Mouse (Mus musculus) liver, embryonic 13.5 days (tissue): ENCODE results near the gene Camk2n2. TPM values are rescaled to one million over a fixed set of nuclear protein-coding genes. Genes with fewer than 3 reads are reported as not detected.

Experiments used
- ATAC-seq: fragments of 200-750 bp; cut with Nextera tagmentation; 2 replicates; pipeline ENCODE4 v1.8.0; 2017; ENCODE audit warnings: low read depth, mild to moderate bottlenecking, moderate number of reproducible peaks, moderate library complexity
- DNase-seq: peaks from one replicate; pipeline ENCODE4 v3.0.0; 2022
- H3K27ac ChIP-seq: fragments of 300-500 bp; sonication (generic); 2 replicates; pipeline ENCODE4 v1.5.1; 2015; ENCODE audit warnings: moderate library complexity, mild to moderate bottlenecking, inconsistent platforms
- H3K27me3 ChIP-seq: fragments of 300-500 bp; sonication (generic); 2 replicates; pipeline ENCODE4 v1.6.1; 2015; ENCODE audit warnings: mild to moderate bottlenecking, inconsistent platforms
- H3K36me3 ChIP-seq: fragments of 300-500 bp; sonication (generic); 2 replicates; pipeline ENCODE4 v1.6.1; 2015; ENCODE audit warnings: mild to moderate bottlenecking, inconsistent platforms
- H3K4me1 ChIP-seq: fragments of 300-500 bp; sonication (generic); replicated peaks from 2 replicates; pipeline ENCODE4 v1.6.1; 2015; ENCODE audit warnings: inconsistent platforms
- H3K4me2 ChIP-seq: fragments of 300-500 bp; sonication (generic); 2 replicates; pipeline ENCODE4 v1.6.1; 2015; ENCODE audit warnings: inconsistent platforms, mild to moderate bottlenecking, moderate library complexity
- H3K4me3 ChIP-seq: fragments of 300-500 bp; sonication (generic); replicated peaks from 2 replicates; pipeline ENCODE4 v1.5.1; 2015; ENCODE audit warnings: mild to moderate bottlenecking, inconsistent platforms
- H3K9ac ChIP-seq: fragments of 300-500 bp; sonication (generic); 2 replicates; pipeline ENCODE4 v1.6.1; 2015; ENCODE audit warnings: mild to moderate bottlenecking, inconsistent platforms
- H3K9me3 ChIP-seq: fragments of 300-500 bp; sonication (generic); replicated peaks from 2 replicates; pipeline ENCODE4 v1.6.1; 2016; ENCODE audit warnings: inconsistent platforms
- WGBS: fragments of 180-500 bp; shearing (Covaris S2); methylation state at CpG from one replicate; pipeline ENCODE4 v1.1.7; 2015; ENCODE audit not compliant: insufficient replicate concordance; 5-methylcytosine and 5-hydroxymethylcytosine counted together
- polyA plus RNA-seq: library from polyadenylated mRNA; unstranded; fragments of >200 nt; fragmentation: Nextera tagmentation; extraction: Ambion mirVana; gene quantifications from 2 replicates; pipeline ENCODE4 v1.2.1, GENCODE M21; 2015

Gene Camk2n2
- polyA plus RNA-seq, 1 experiment from 2014 or later = 0.10 TPM

DNA sequence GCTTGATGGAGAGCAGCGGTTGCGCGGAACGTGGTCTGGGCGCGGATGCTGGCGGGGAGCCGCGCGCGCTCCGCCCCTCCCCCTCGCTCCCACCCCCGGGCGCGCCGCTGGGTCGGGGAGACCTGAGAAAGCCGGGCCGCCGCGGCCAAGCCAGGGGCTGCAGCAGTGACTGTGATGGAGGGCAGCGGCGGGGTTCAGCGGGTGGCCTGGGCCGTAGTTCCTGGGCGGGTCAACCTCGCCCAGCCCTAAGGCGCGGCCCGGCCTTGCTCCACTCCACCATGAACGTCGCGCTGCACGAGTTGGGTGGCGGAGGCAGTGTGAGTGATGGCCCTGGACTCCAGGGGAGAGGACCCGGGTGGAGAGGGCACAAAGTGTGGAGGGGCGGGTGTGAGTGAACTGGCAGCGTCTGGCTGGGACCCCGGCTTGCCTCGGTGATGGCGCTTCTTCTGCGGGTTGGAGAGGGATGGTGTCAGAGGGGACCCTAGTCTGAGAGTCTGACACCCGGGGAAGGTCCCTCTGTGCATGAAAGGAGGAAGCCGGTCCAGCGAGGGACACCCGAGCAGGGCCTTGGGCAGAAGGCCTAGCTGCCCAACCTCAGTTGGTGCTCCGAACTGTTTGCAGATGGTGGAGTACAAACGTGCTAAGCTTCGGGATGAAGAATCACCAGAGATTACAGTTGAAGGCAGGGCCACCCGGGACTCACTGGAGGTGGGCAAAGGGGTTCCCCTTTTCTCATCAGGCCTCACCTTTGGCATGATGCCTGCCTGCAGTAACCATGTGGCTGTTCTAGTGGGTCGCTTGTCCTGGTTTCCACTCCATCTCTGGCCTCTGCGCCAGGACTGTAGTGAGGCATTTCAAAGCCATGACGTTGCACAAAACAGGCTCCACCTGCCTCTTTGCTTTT is 8.9 kb upstream of the Camk2n2 start, which contains the start of gene Ece2:
Ece2 (plus strand) TSS at position 98 of the 904 bp plus-strand sequence.
- DNase-seq = no peak
- no peaks in the 10 kb centered on the region for H3K36me3 ChIP-seq
- no peak within 1 kb of the TSS for H3K27ac ChIP-seq
- peak within 1 kb of the TSS; percentile 68 for H3K4me2 ChIP-seq
- H3K27me3 ChIP-seq = peaks cover 54% of the 10 kb centered on the region
- H3K9ac ChIP-seq = no peak within 1 kb of the TSS
- 11% methylated on average over 54 of the region's 54 CpGs for WGBS
- H3K4me1 ChIP-seq = peaks cover 5% of the 10 kb centered on the region
- H3K4me3 ChIP-seq = peak within 1 kb of the TSS; percentile 50
- no peak for ATAC-seq
- no peaks in the 10 kb centered on the region for H3K9me3 ChIP-seq

DNA sequence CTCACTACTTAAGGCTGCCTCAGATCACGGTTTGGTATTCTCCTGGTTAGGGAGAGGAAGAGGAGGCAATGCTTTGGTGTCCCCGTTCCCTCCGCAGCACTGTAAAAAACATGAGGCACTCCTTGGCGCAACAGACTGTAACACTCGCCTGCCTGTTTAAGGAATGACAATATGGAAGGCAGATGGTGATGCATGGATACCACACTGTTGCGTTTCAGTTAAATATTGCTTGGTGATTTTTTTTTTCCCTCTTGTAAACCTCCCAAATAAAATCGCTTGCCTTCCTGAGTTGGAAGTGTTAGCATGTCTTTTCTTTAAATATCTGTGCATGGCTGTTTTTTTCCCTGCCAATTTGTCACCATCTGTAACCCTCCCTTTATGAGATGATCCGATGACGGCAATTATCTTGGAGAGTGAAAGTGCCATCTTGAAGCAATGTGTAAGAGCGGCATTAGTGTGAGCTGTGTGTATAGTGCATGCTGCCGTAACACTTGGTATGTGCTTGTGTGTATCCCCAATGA is 7.8 kb upstream of the Camk2n2 start:
- Histone ChIP-seq H3K27ac (no peak overlapping the region), H3K9me3 (no peaks in the 10 kb centered on the region), H3K4me1 (peaks cover 5% of the 10 kb centered on the region), H3K36me3 (no peaks in the 10 kb centered on the region), H3K27me3 (peaks cover 58% of the 10 kb centered on the region), H3K4me3 (no peak overlapping the region), H3K4me2 (no peak overlapping the region; the same call in 1 of the 2 replicates), H3K9ac (no peak overlapping the region)
- DNase-seq (no peak), ATAC-seq (no peak)
- 63% methylated on average over 11 of the region's 11 CpGs for WGBS

DNA sequence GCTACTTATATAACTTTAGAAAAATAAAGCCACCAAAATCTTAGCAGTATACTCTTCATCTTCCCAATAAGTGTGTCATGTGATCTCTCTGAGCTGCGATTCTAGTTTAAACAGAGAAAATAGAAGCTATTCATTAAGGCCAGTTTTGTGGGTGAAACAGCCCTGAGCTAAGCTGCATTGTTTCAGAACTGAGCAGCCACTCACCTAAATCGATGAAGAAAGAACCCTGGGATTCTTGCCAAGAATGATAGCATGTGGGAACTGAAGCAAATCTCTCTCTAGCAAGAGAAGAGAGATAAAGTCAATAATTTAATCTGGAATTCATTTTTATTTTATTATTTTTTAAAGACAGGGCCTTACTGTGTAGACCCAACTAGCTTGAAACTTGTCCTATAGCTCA is 2.1 kb upstream of the Camk2n2 start:
- H3K27ac ChIP-seq = no peak overlapping the region
- DNase-seq (no peak), ATAC-seq (no peak)
- no peak overlapping the region for H3K9ac ChIP-seq
- WGBS = 63% methylated on average over 2 of the region's 2 CpGs
- no peaks in the 10 kb centered on the region for H3K36me3 ChIP-seq
- peaks cover 79% of the 10 kb centered on the region for H3K27me3 ChIP-seq
- no peak overlapping the region for H3K4me2 ChIP-seq
- no peaks in the 10 kb centered on the region for H3K9me3 ChIP-seq
- H3K4me3 ChIP-seq = no peak overlapping the region
- H3K4me1 ChIP-seq = peaks cover 35% of the 10 kb centered on the region

DNA sequence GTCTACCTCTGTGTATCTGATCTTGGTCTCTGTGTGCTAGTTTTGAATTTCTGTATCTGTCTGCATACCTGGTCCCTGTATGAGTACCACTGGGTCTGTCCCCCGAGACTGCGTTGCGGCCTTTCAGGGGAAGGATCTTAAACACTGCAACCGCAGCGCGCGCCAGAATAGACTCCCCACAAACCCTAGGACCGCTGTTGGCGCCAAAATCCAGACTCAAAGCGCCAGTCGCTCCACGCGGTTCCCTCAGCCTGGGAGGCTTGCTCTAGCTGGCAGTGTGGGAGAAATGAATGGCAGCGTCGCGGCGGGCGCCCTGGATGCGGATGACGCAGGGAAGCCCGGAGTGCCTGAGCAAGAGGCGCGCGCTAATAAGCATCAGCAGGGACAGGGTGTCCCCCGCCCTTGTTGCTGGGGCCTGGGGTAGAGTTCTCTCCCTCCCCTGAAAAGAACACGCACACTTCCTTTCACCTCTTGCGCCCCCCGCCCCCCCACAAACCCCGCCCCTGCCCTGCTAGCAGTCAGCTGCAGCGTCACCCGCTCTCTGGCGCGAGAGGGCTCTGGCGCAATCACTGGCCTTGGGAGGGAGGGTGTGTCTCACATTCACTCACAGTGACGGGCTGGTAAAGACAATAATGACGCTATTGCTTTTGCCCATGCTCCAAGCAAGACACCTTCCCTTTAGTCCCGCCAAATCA is 1.1 kb upstream of the Camk2n2 start:
- peak overlapping the region; percentile 71 for H3K9ac ChIP-seq
- DNase-seq (peak; percentile 31), ATAC-seq (peak; percentile 42)
- peaks cover 35% of the 10 kb centered on the region for H3K4me1 ChIP-seq
- H3K4me2 ChIP-seq = peak overlapping the region; percentile 95
- H3K36me3 ChIP-seq = no peaks in the 10 kb centered on the region
- no peaks in the 10 kb centered on the region for H3K9me3 ChIP-seq
- peak overlapping the region; percentile 69 for H3K4me3 ChIP-seq
- WGBS = under 1% methylated on average over 37 of the region's 37 CpGs
- 0 out of 2 replicates have a peak overlapping the region, but pooled peaks have one; percentile 31 for H3K27ac ChIP-seq
- H3K27me3 ChIP-seq = peaks cover 78% of the 10 kb centered on the region

DNA sequence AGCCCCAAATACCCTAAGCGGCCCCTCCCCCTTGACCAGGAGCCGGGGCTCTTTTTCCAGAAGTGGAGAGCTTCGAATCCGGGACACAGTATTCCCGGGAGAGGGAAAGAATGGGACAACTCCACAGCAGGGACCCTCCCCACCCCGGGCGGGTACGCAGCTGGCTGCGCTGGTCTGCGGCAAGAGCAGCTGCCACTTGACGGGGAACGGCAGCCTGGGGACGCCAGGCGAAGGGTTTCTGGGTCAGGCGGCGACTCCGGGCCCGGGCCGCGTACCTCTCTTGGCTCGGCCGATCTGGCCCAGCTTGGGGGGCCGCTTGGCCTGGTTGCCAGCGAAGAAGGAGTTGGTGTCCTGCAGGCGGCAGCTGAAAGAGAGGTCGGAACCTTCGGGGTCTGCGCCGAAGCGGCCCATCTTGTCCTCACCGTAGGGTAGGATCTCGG is 316 bp downstream of the Camk2n2 start:
- 1% methylated on average over 32 of the region's 32 CpGs for WGBS
- Histone ChIP-seq H3K27ac (no peak overlapping the region), H3K9ac (peak overlapping the region; percentile 71), H3K4me1 (peaks cover 35% of the 10 kb centered on the region), H3K4me3 (peak overlapping the region; percentile 69), H3K4me2 (peak overlapping the region; percentile 95), H3K36me3 (no peaks in the 10 kb centered on the region), H3K27me3 (peaks cover 69% of the 10 kb centered on the region), H3K9me3 (no peaks in the 10 kb centered on the region)
- ATAC-seq = no peak
- DNase-seq = no peak

DNA sequence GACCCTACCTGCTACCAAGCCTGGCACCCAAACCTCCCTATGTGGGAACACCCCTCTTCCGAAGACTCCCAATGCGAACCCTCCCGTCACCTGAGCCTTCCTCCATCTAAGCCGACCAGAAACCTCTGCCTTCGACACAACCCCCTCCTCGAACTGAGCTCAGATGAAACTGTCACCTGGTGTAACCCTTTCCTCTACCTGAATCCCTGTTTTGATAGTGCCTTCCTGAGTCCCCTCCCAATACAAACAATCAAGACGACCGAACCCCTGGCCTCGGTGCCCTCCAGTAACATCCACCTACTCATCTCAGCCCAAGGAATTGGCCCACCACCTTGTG is 720 bp downstream of the Camk2n2 start:
- no peak overlapping the region for H3K27ac ChIP-seq
- H3K9ac ChIP-seq = peak overlapping the region; percentile 71; the same call in 1 of the 2 replicates
- 0% methylated on average over 9 of the region's 9 CpGs for WGBS
- ATAC-seq = no peak
- no peak for DNase-seq
- H3K27me3 ChIP-seq = peaks cover 69% of the 10 kb centered on the region
- H3K9me3 ChIP-seq = no peaks in the 10 kb centered on the region
- peak overlapping the region; percentile 69 for H3K4me3 ChIP-seq
- H3K36me3 ChIP-seq = no peaks in the 10 kb centered on the region
- H3K4me1 ChIP-seq = peaks cover 35% of the 10 kb centered on the region
- H3K4me2 ChIP-seq = peak overlapping the region; percentile 95

DNA sequence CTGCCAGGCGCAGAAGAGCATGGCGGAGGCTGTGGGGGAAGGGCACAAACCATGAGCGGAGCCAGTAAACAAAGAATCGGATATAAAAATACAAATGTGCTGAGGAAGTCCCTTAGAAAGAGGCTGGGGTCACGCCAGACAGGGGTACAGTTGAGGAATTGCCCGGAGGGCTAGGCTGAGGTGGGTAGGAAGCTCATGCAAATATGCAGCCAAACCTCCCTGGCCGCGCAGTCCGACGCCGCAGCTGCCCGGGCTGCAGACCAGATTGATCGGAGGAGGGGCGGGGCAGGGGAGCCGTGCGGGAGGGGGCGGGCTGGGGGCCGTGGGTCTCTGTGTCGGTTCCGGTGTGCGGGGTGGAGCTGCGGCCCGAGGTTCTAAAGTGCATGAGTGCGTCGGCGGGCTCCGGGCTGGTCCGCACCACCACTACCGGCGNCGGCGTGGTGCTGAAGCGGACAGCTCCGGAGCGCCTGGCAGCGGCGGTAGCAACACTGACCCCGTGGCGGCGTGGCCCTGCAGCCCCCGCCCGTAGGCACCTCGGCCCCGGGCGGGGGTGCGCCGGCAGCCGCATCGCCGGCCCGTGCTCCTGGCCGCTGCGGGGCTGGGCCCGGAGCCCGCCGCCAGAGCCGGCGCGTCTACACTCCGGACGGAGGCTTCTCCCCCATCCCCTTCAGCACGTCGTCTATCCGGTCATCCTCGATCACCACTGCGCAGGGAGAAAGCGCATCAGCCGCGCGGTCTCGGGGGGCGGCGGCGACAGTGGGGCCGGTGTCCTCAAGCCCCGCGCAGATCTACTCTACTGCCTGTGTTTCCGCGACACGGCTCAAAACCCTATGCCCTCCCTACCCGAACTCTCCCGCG is 1.3 kb downstream of the Camk2n2 start:
- Histone ChIP-seq H3K9ac (0 out of 2 replicates have a peak overlapping the region, but pooled peaks have one; percentile 71), H3K4me2 (peak overlapping the region; percentile 95), H3K4me3 (peak overlapping the region; percentile 69), H3K4me1 (peaks cover 35% of the 10 kb centered on the region), H3K9me3 (no peaks in the 10 kb centered on the region), H3K27ac (no peak overlapping the region), H3K36me3 (no peaks in the 10 kb centered on the region), H3K27me3 (peaks cover 69% of the 10 kb centered on the region)
- WGBS = 4% methylated on average over 69 of the region's 83 CpGs
- DNase-seq = no peak
- peak; percentile 25 for ATAC-seq

DNA sequence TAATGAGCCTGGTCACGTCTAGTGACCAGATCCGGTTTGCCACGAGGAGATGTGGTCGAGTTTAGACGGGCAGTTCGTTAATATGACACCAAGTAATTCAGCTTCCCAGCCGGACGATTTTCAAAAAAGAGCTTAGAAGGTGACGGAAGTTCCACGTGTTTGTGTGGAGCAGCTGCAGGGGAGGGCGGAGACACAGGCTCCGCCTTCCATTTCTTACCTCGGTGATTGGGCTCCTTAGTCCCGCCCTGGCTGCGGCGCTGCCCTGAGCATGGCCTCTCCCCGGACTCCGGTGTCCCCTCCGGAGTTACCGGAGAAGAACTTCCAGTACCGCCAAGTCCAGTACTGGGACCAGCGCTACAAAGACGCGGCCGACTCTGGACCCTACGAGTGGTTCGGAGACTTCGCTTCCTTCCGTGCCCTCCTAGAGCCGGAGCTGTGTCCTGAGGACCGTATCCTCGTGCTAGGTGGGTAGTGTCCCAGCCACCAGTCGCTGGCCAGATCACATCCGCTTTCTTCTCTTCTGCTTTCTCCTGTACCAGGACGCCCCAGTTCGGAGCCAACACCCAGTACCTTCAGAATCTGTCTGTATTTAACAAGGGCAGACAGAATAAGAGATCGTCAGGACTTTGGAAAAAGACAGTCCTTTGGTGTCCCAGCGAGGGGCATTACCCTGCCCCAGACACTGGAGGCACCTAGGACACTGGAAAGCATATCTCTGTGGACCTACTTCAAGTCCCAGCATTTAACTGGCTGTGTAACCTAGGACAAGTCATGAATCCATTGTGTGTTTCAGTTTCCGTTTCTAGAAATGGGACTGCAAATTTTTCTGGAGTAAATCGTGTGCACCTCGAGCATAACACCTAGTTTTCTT is 9.5 kb downstream of the Camk2n2 start, which contains the start of the genes Eef1akmt4, Gm49333 and Alg3:
Eef1akmt4 (plus strand) TSS at position 237 of the 871 bp plus-strand sequence.
Gm49333 (plus strand) TSS at position 254 of the 871 bp plus-strand sequence.
Alg3 (minus strand) TSS at position 379 of the 871 bp plus-strand sequence.
- Histone ChIP-seq H3K9ac (peak within 1 kb of the TSS; percentile 82), H3K9me3 (no peaks in the 10 kb centered on the region), H3K27ac (peak within 1 kb of the TSS; percentile 80), H3K4me2 (peak within 1 kb of the TSS; percentile 92), H3K36me3 (peaks cover 28% of the 10 kb centered on the region), H3K27me3 (no peaks in the 10 kb centered on the region), H3K4me3 (peak within 1 kb of the TSS; percentile 78), H3K4me1 (peaks cover 35% of the 10 kb centered on the region)
- ATAC-seq (peak; percentile 97), DNase-seq (peak; percentile 88)
- 2% methylated on average over 41 of the region's 41 CpGs for WGBS

DNA sequence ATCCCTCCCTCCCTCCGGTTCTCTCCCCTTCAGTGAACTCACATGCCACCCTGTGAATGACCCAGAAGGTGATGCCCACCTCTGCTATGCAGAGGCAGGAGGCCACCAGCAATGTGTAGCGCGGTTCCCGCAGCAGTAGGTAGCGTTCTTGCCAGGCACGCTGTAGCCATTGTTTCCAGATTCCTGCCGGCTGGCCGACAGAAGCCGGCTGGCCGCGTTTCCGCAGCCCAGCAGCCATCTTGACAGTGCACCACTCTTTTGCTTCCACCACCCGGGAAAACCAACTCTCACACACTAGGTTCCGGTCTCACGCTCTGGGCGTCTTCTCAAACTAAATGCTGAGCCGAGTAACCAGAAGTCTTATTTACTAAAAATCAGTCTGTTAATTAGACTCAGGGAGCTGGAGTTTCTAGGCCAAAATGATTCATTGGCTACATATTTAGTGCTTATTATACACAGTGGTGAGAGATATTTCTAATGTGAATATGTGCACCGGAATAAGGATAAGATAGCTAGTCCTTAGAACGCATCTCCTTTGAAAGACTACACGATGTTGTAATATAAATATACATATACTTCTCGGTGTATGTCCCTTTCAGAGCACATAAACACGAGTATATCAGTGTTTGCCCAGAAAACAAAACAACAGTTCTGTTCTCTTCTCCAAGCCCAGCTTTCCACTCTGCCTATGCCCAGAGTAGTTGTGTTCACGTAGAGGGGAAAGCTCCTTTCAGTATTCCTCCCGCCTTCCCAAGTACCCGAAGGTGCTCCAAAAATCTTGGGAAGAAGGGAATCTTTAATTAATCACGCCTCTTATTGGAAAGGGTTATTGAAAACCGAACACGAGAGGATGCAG is 10.4 kb downstream of the Camk2n2 start:
- Histone ChIP-seq H3K27me3 (no peaks in the 10 kb centered on the region), H3K9ac (peak overlapping the region; percentile 82), H3K4me2 (peak overlapping the region; percentile 92), H3K4me1 (peaks cover 35% of the 10 kb centered on the region), H3K36me3 (peaks cover 37% of the 10 kb centered on the region), H3K27ac (peak overlapping the region; percentile 80), H3K4me3 (peak overlapping the region; percentile 78), H3K9me3 (no peaks in the 10 kb centered on the region)
- DNase-seq (peak; percentile 71), ATAC-seq (peak; percentile 45)
- WGBS = under 1% methylated on average over 28 of the region's 28 CpGs
